Mouse (Mus musculus) forebrain, embryonic 11.5 days (tissue): ENCODE data around the gene Calm2. TPM values are rescaled to one million over a fixed set of nuclear protein-coding genes. Genes with fewer than 3 reads are reported as not detected.

Source experiments
- ATAC-seq: fragments of 200-750 bp; cut with Nextera tagmentation; replicated peaks from 2 replicates; pipeline ENCODE4 v1.8.0; 2017; ENCODE audit warnings: moderate TSS enrichment; ENCODE audit not compliant: low FRiP score
- DNase-seq: peaks from one replicate; pipeline ENCODE4 v3.0.0-alpha.2; 2017; ENCODE audit warnings: low spot score
- H3K27ac ChIP-seq: fragments of 300-500 bp; sonication (generic); 2 replicates; pipeline ENCODE4 v1.5.1; 2014; ENCODE audit warnings: low read depth, low read length
- H3K27me3 ChIP-seq: fragments of 300-500 bp; sonication (generic); 2 replicates; pipeline ENCODE4 v1.6.1; 2014; ENCODE audit warnings: mild to moderate bottlenecking, low read length, mixed read lengths; ENCODE audit not compliant: control insufficient read depth, insufficient read depth
- H3K36me3 ChIP-seq: fragments of 300-500 bp; sonication (generic); 2 replicates; pipeline ENCODE4 v1.6.1; 2014; ENCODE audit warnings: mild to moderate bottlenecking, low read length, moderate library complexity, mixed read lengths; ENCODE audit not compliant: control insufficient read depth, insufficient read depth
- H3K4me1 ChIP-seq: fragments of 300-500 bp; sonication (generic); replicated peaks from 2 replicates; pipeline ENCODE4 v1.6.1; 2014; ENCODE audit warnings: low read length, mixed read lengths; ENCODE audit not compliant: control insufficient read depth, insufficient read depth
- H3K4me2 ChIP-seq: fragments of 300-500 bp; sonication (generic); 2 replicates; pipeline ENCODE4 v1.6.1; 2014; ENCODE audit warnings: low read depth, mild to moderate bottlenecking, low read length, moderate library complexity, mixed read lengths; ENCODE audit not compliant: severe bottlenecking
- H3K4me3 ChIP-seq: fragments of 300-500 bp; sonication (generic); 2 replicates; pipeline ENCODE4 v1.5.1; 2014; ENCODE audit warnings: low read depth, low read length
- H3K9ac ChIP-seq: fragments of 300-500 bp; sonication (generic); 2 replicates; pipeline ENCODE4 v1.6.1; 2014; ENCODE audit warnings: low read length
- H3K9me3 ChIP-seq: fragments of 300-500 bp; sonication (generic); 2 replicates; pipeline ENCODE4 v1.6.1; 2016; ENCODE audit warnings: low read length, mixed read lengths; ENCODE audit not compliant: control insufficient read depth
- WGBS: fragments of 180-500 bp; shearing (Covaris S2); extraction: QIAGEN DNeasy Blood & Tissue Kit; methylation state at CpG from one replicate; pipeline ENCODE4 v1.1.7; 2014; 5-methylcytosine and 5-hydroxymethylcytosine counted together
- polyA plus RNA-seq: library from polyadenylated mRNA; unstranded; fragments of >200 nt; fragmentation: Nextera tagmentation; extraction: Ambion mirVana; gene quantifications from 2 replicates; pipeline ENCODE4 v1.2.1, GENCODE M21; 2014

The Calm2 gene
- 1,239 and 1,306 TPM in 2 replicates for polyA plus RNA-seq

GRCm38 (mm10) chr17:87446767-87447611 is at the start of gene Calm2:
Calm2 (minus strand) TSS chr17:87446935.
- Histone ChIP-seq H3K27ac (peak within 1 kb of the TSS; percentile 99), H3K4me1 (peaks cover 14% of the 10 kb centered on the region), H3K4me3 (peak within 1 kb of the TSS; percentile 97), H3K36me3 (no peaks in the 10 kb centered on the region), H3K27me3 (no peaks in the 10 kb centered on the region), H3K4me2 (peak within 1 kb of the TSS; percentile 84), H3K9me3 (no peaks in the 10 kb centered on the region), H3K9ac (peak within 1 kb of the TSS; percentile 99)
- ATAC-seq (peak; percentile 94), DNase-seq (peak; percentile 99)
- WGBS, result under 1% methylated on average over 64 of the region's 69 CpGs

GRCm38 (mm10) chr17:87495504-87495903 is 48.8 kb upstream of the Calm2 start:
- Histone ChIP-seq H3K9ac (no peak overlapping the region), H3K27me3 (no peaks in the 10 kb centered on the region), H3K36me3 (no peaks in the 10 kb centered on the region), H3K9me3 (no peaks in the 10 kb centered on the region), H3K27ac (no peak overlapping the region), H3K4me1 (no peaks in the 10 kb centered on the region), H3K4me3 (no peak overlapping the region), H3K4me2 (no peak overlapping the region)
- 94% methylated on average over 4 of the region's 4 CpGs for WGBS
- DNase-seq (no peak), ATAC-seq (no peak)

GRCm38 (mm10) chr17:87494310-87494709 is 47.6 kb upstream of the Calm2 start:
- Histone ChIP-seq H3K4me3 (no peak overlapping the region), H3K4me1 (no peaks in the 10 kb centered on the region), H3K27me3 (no peaks in the 10 kb centered on the region), H3K4me2 (no peak overlapping the region), H3K9me3 (no peaks in the 10 kb centered on the region), H3K9ac (no peak overlapping the region), H3K27ac (no peak overlapping the region), H3K36me3 (no peaks in the 10 kb centered on the region)
- DNase-seq (no peak), ATAC-seq (no peak)
- 95% methylated on average over 4 of the region's 4 CpGs for WGBS

GRCm38 (mm10) chr17:87492286-87492685 is 45.6 kb upstream of the Calm2 start:
- no peaks in the 10 kb centered on the region for H3K27me3 ChIP-seq
- no peak for DNase-seq
- ATAC-seq, result no peak
- H3K27ac ChIP-seq, result no peak overlapping the region
- H3K9me3 ChIP-seq, result no peaks in the 10 kb centered on the region
- no peaks in the 10 kb centered on the region for H3K4me1 ChIP-seq
- H3K36me3 ChIP-seq, result no peaks in the 10 kb centered on the region
- no peak overlapping the region for H3K9ac ChIP-seq
- 47% methylated on average over 4 of the region's 4 CpGs for WGBS
- no peak overlapping the region for H3K4me3 ChIP-seq
- H3K4me2 ChIP-seq, result no peak overlapping the region

- Histone ChIP-seq H3K36me3 (no peaks in the 10 kb centered on the region), H3K4me3 (no peak overlapping the region), H3K27me3 (no peaks in the 10 kb centered on the region), H3K9ac (no peak overlapping the region), H3K9me3 (no peaks in the 10 kb centered on the region), H3K4me2 (no peak overlapping the region), H3K27ac (no peak overlapping the region), H3K4me1 (no peaks in the 10 kb centered on the region)
- 50% methylated on average over 6 of the region's 6 CpGs for WGBS
- no peak for DNase-seq
- ATAC-seq, result no peak
Observed at GRCm38 (mm10) chr17:87490295-87490694, 43.6 kb upstream of the Calm2 start.

- no peak for DNase-seq
- Histone ChIP-seq H3K4me3 (no peak overlapping the region), H3K4me1 (no peaks in the 10 kb centered on the region), H3K27ac (no peak overlapping the region), H3K4me2 (no peak overlapping the region), H3K9me3 (no peaks in the 10 kb centered on the region), H3K27me3 (no peaks in the 10 kb centered on the region), H3K9ac (no peak overlapping the region), H3K36me3 (no peaks in the 10 kb centered on the region)
- no peak for ATAC-seq
- 89% methylated on average over 5 of the region's 5 CpGs for WGBS
Observed at GRCm38 (mm10) chr17:87485751-87486150, 39.0 kb upstream of the Calm2 start.

- Histone ChIP-seq H3K27me3 (no peaks in the 10 kb centered on the region), H3K4me3 (no peak overlapping the region), H3K4me2 (no peak overlapping the region), H3K27ac (no peak overlapping the region), H3K9ac (no peak overlapping the region), H3K9me3 (no peaks in the 10 kb centered on the region), H3K4me1 (no peaks in the 10 kb centered on the region), H3K36me3 (no peaks in the 10 kb centered on the region)
- no peak for DNase-seq
- WGBS, result 73% methylated on average over 3 of the region's 3 CpGs
- ATAC-seq, result no peak
Observed at GRCm38 (mm10) chr17:87482867-87483266, 36.1 kb upstream of the Calm2 start.

GRCm38 (mm10) chr17:87478569-87478968 is 31.8 kb upstream of the Calm2 start:
- Histone ChIP-seq H3K27ac (no peak overlapping the region), H3K27me3 (peaks cover 3% of the 10 kb centered on the region; the same call in 1 of the 2 replicates), H3K4me3 (no peak overlapping the region), H3K9me3 (no peaks in the 10 kb centered on the region), H3K36me3 (no peaks in the 10 kb centered on the region), H3K9ac (no peak overlapping the region), H3K4me1 (no peaks in the 10 kb centered on the region), H3K4me2 (no peak overlapping the region)
- ATAC-seq (no peak), DNase-seq (no peak)
- WGBS, result 79% methylated on average over 9 of the region's 9 CpGs

- H3K27me3 ChIP-seq, result peaks cover 3% of the 10 kb centered on the region; the same call in 1 of the 2 replicates
- H3K4me2 ChIP-seq, result no peak overlapping the region
- H3K4me1 ChIP-seq, result no peaks in the 10 kb centered on the region
- H3K4me3 ChIP-seq, result no peak overlapping the region
- 80% methylated on average over 16 of the region's 16 CpGs for WGBS
- no peak overlapping the region for H3K9ac ChIP-seq
- H3K9me3 ChIP-seq, result no peaks in the 10 kb centered on the region
- ATAC-seq, result no peak
- no peaks in the 10 kb centered on the region for H3K36me3 ChIP-seq
- no peak for DNase-seq
- H3K27ac ChIP-seq, result no peak overlapping the region
Observed at GRCm38 (mm10) chr17:87477611-87478010, 30.9 kb upstream of the Calm2 start.
